ENCODE assay signal across 8 mouse cellular contexts in the genomic region with DNA sequence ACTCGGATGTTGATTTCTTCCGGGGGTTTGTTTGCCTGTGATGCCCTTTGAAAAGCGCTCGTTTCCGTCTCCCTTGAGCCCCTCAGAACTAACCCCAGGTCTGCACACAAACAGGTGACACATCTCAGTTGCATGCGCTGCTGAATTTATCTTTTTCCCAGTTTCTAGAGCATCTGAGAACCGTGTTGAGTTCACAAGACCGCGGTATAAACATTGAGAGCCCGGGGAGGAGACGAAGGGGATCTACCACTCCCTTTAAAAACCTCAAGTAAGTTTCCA. TPM values are rescaled to one million over a fixed set of nuclear protein-coding genes. Genes with fewer than 3 reads are reported as not detected.
DNase-seq lines count a peak whose midpoint lies in the region; ATAC-seq and TF ChIP-seq lines count a peak whose summit lies in the region.

No protein-coding gene starts in this region.

- peak overlapping the region; percentile 95 for H3K9ac ChIP-seq in hindbrain, embryonic 16.5 days (ENCODE audit: low read depth, low read length)
- peak overlapping the region; percentile 90 for H3K9ac ChIP-seq in midbrain, embryonic 15.5 days

- H3K4me3 ChIP-seq in left cerebral cortex, adult 2 months = peak overlapping the region; percentile 96
- H3K4me3 ChIP-seq in cortical plate, adult 2 months (ENCODE audit: insufficient read depth, low read length) = peak overlapping the region; percentile 71
- peak overlapping the region; percentile 72 for H3K4me3 ChIP-seq in hindbrain, embryonic 16.5 days (ENCODE audit: low read length)
- peak overlapping the region; percentile 92 for H3K4me3 ChIP-seq in midbrain, embryonic 15.5 days

- peaks cover 2% of the 10 kb centered on the region; the same call in 1 of the 2 replicates for H3K36me3 ChIP-seq in hindbrain, embryonic 16.5 days (ENCODE audit: control insufficient read depth, insufficient read depth, low read length)
- H3K36me3 ChIP-seq in midbrain, embryonic 15.5 days (replicated peaks) = peaks cover 11% of the 10 kb centered on the region; the same call in 1 of the 2 replicates

- intact Hi-C loops in left cerebral cortex, adult 2 months (cut with DNase I) = no loop called here
- intact Hi-C loops in left cerebral cortex, postnatal 36 days (cut with DNase I) = loop anchor here (5.0 kb wide), 1 partner anchor 323 kb away; a partner anchor contains a TSS

- 3% methylated on average over 11 of the region's 11 CpGs for WGBS in hindbrain, embryonic 16.5 days
- WGBS in midbrain, embryonic 15.5 days = 1% methylated on average over 11 of the region's 11 CpGs

- H3K4me2 ChIP-seq in hindbrain, embryonic 16.5 days (ENCODE audit: low read length) = peak overlapping the region; percentile 75
- peak overlapping the region; percentile 69 for H3K4me2 ChIP-seq in midbrain, embryonic 15.5 days

- no peak for ATAC-seq in hindbrain, embryonic 16.5 days
- ATAC-seq in midbrain, embryonic 15.5 days (replicated peaks) = no peak

- no peak for DNase-seq in left cerebral cortex, adult 2 months (ENCODE audit: extremely low spot score in 1 of 2, low spot score in 2 of 2)
- DNase-seq in left cerebral cortex, postnatal 36 days (ENCODE audit: low spot score in 2 of 2) = no peak
- DNase-seq in natural killer cell, adult 2 months (ENCODE audit: low spot score in 2 of 2) = no peak
- no peak for DNase-seq in cerebellum, postnatal 14 days
- no peak for DNase-seq in adrenal gland, postnatal 36 days

- no peak for TF ChIP-seq POLR2A in cortical plate, adult 2 months (IDR thresholded peaks at IDR 0.05; ENCODE audit: extremely low read depth, insufficient read depth, low read length)

- H3K27ac ChIP-seq in left cerebral cortex, adult 2 months = peak overlapping the region; percentile 97
- peak overlapping the region; percentile 86 for H3K27ac ChIP-seq in cortical plate, adult 2 months (ENCODE audit: insufficient read depth, low read length)
- H3K27ac ChIP-seq in hindbrain, embryonic 16.5 days (ENCODE audit: low read depth, low read length) = peak overlapping the region; percentile 88
- H3K27ac ChIP-seq in midbrain, embryonic 15.5 days = peak overlapping the region; percentile 81

- H3K4me1 ChIP-seq in cortical plate, adult 2 months (ENCODE audit: control insufficient read depth, insufficient read depth, low read length) = peaks cover 2% of the 10 kb centered on the region
- H3K4me1 ChIP-seq in hindbrain, embryonic 16.5 days (ENCODE audit: control insufficient read depth, insufficient read depth, low read depth, low read length) = peaks cover 7% of the 10 kb centered on the region
- H3K4me1 ChIP-seq in midbrain, embryonic 15.5 days = peaks cover 9% of the 10 kb centered on the region

- H3K27me3 ChIP-seq in hindbrain, embryonic 16.5 days (replicated peaks; ENCODE audit: control insufficient read depth, insufficient read depth, low read length) = no peaks in the 10 kb centered on the region
- no peaks in the 10 kb centered on the region for H3K27me3 ChIP-seq in midbrain, embryonic 15.5 days (replicated peaks)

- TF ChIP-seq CTCF in left cerebral cortex, adult 2 months (IDR thresholded peaks at IDR 0.05) = no peak
- TF ChIP-seq CTCF in cortical plate, adult 2 months (IDR thresholded peaks at IDR 0.05; ENCODE audit: extremely low read depth, insufficient read depth, low read length) = no peak

- H3K9me3 ChIP-seq in hindbrain, embryonic 16.5 days (ENCODE audit: control insufficient read depth, low read length) = no peaks in the 10 kb centered on the region
- H3K9me3 ChIP-seq in midbrain, embryonic 15.5 days = no peaks in the 10 kb centered on the region

RNA-seq across cellular contexts. Expression of a gene that starts 0.5 kb away (rescaled TPM):
- total RNA-seq in left cerebral cortex, adult 2 months (2021) = 100 to 1,000 TPM; 143 to 162 TPM
- total RNA-seq in left cerebral cortex, postnatal 36 days (2021) = 100 to 1,000 TPM; 148 to 153 TPM
- 49.8 and 50.8 TPM in 2 replicates for polyA plus RNA-seq in cortical plate, adult 2 months (2012; rRNA removed)
- 37.2 and 40.9 TPM in 2 replicates for polyA plus RNA-seq in hindbrain, embryonic 16.5 days (2015; fragmentation: Nextera tagmentation; extraction: Ambion mirVana)
- 34.0 and 37.1 TPM in 2 replicates for polyA plus RNA-seq in midbrain, embryonic 15.5 days (2015; fragmentation: Nextera tagmentation; extraction: Ambion mirVana)
- 100 to 1,000 TPM; 128 to 174 TPM for total RNA-seq in adrenal gland, postnatal 36 days (2021)
